Mouse (Mus musculus): ENCODE results near the gene Tead2.

GRCm38 (mm10) chr7:45257063-45257840, 41.7 kb downstream of the Tead2 start:
- no peak for TF ChIP-seq EP300 (optimal IDR thresholded peaks at IDR 0.05)
- no peak for TF ChIP-seq CTCF (IDR thresholded peaks at IDR 0.05; ENCODE audit: low read depth)

All from stomach, postnatal 0 days (tissue).